Mouse (Mus musculus) spleen, postnatal 14 days (tissue): ENCODE results near the gene Ppp1r21.

ENCODE experiments used
- DNase-seq, 2 experiments: peaks; one replicate each; pipeline ENCODE4 v3.0.0; 2021 to 2022; ENCODE audit warnings: low spot score in 2 of 2

Gene Ppp1r21

DNA sequence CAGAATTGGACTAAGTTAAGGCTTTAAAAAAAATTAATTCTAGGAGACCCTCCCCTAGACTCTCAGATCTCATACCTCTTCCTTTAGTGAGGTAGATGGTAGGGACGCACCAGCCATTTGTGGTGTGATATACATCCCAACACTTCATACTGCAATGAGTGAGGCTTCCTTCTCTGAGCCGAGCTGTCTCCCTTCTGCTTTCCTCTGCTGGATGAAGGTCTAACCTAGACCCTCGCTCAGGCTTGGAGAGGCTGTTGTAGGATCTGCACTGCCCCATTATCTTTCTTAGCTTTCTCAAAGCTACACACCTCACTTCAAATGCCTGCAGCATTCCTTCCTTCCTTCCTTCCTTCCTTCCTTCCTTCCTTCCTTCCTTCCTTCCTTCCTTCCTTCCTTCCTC is 83.8 kb downstream of the Ppp1r21 start:
- no peak for DNase-seq

DNA sequence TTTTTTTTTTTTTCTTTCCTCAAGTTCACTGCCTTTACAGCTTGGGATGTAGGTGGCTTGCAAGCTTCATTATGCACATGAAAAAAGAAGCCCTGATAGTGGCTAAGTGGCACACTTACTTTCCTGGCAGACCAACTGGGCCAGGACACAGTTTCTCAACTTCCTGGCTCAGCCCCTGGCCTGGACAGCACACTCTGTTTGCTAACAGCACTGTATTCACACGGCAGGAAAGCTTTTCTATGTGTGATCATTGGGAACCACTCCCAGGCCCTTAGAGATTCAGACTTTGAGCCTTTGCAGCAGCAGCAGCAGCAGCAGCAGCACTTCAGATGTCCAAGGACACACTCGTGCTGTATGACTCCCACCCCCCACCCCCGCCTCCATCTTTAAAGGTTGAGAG is 84.3 kb downstream of the Ppp1r21 start:
- DNase-seq: no peak

GRCm38 (mm10) chr17:88614733-88615132 is 84.8 kb downstream of the Ppp1r21 start:
- no peak for DNase-seq

- DNase-seq: no peak
These were observed 85.7 kb downstream of the Ppp1r21 start for GRCm38 (mm10) chr17:88615492-88616155.

DNA sequence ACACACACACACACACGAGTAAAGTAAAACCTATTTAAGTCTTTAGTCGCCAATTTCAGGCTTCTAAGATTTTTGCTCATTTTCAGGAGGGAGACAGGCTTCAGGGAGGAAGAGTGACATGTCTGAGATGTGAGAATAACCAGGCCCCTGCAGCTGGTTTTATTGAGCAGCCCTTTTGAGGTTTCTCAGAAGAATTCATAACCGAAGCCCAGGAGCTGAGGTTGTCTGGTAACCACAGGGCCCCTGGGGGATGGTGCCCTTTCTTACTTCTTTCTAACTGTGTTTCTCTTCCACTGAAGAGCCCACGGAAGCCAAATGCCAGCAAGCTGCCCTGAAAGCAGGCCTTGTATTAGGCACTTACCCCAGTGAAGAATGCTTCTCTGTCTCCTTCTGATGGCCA is 91.0 kb downstream of the Ppp1r21 start:
- no peak for DNase-seq

DNA sequence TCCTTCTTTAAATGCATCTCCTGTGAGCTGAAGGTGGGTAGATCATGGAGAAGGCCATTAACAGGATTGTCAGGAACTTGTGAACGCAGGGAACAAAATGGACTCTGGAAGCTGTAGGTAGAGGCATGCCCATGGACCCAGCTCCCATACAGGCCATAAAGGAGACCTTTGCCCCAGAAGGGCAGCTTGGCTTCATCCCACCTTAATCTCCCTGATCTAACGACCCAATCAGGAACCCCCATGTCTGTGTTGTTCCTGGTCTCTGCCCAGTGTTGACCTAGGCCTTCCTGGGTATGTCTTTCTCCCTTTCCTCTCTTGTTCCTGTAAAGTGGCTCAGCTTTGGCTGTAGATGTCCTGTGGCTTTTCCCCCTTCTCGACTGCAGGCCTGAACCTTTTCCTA is 91.5 kb downstream of the Ppp1r21 start:
- DNase-seq: no peak

- no peak for DNase-seq
These were observed 92.8 kb downstream of the Ppp1r21 start for GRCm38 (mm10) chr17:88622711-88623110.

- DNase-seq: no peak
These were observed 94.5 kb downstream of the Ppp1r21 start for GRCm38 (mm10) chr17:88624386-88624785.

DNA sequence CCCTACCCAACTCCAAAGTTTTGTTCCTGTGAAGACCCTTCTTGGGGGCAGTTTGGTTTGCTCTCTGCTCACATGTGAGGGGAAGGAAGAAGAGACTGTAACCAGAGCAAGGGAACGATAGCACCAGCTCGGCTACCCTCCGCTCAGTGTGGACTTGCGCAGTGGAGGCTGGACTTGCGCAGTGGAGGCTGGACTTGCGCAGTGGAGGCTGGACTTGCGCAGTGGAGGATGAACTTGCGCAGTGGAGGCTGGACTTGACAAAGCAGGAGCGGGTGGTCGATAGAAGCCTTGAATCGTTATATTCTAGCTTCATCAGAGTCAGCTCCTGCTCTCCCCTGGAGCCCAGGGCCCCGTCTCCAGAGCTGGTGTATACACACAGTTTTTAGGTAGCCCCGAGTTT is 95.4 kb downstream of the Ppp1r21 start:
- no peak for DNase-seq

DNA sequence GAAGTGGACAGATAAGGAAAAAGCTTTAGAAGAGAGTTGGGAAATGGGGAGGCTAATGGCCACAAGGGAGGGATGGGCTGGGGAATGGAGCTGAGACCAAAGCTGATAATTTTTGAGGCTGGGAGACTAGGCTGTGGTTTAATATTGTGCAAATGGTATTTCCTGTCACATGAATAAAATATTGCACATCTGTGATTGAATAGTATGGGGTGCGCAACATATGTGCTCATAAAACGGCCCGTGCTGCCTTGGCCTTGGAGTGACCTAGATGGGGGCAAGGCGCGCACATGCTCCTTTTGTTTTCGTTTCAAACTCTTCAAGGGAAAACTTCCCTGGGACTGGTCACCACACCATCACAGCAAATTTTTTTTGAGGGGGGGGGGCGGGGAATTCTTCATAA is 96.0 kb downstream of the Ppp1r21 start:
- no peak for DNase-seq

DNA sequence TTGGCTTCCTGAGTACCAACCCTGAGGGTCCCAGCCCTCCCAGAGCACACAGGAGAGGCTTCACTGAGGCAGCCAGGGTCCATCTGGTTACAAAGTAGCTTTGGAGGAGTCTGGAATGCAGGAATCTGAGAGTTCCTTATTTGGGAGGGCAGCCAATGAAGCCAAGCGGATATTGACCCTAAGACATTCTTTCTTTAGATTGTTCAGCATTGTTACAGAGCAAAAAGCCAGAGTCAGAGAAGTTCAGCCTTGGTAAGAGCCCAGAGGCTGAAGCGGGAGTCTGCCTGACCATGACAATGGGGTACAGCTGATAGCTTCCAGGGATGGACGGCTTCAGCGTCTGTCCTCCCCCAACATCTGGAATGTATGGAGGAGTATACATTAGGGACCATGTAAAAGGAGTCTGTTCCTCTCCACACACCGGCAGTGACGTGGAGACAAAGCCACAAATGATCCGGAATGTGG is 96.5 kb downstream of the Ppp1r21 start:
- DNase-seq: no peak

DNA sequence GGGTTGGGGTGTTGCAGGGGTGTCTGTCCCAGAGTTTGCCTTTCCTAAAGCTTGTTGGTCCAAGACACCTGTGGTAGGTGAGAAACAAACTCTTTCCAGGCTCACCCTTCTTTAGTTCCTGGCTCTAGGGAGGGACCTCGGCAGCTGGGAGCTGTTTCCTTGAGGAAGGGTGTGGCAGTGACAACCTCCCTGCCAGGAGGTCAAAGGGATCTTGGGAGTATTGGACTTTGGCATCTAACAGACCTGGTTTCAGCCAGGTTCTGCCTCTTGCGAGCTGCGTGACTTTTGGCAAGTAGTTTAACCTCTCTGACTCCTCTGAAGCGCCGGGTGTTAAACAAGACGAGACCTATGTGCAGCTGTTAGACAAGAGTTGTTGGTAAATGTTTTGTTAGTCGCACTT is 97.2 kb downstream of the Ppp1r21 start:
- DNase-seq: no peak

DNA sequence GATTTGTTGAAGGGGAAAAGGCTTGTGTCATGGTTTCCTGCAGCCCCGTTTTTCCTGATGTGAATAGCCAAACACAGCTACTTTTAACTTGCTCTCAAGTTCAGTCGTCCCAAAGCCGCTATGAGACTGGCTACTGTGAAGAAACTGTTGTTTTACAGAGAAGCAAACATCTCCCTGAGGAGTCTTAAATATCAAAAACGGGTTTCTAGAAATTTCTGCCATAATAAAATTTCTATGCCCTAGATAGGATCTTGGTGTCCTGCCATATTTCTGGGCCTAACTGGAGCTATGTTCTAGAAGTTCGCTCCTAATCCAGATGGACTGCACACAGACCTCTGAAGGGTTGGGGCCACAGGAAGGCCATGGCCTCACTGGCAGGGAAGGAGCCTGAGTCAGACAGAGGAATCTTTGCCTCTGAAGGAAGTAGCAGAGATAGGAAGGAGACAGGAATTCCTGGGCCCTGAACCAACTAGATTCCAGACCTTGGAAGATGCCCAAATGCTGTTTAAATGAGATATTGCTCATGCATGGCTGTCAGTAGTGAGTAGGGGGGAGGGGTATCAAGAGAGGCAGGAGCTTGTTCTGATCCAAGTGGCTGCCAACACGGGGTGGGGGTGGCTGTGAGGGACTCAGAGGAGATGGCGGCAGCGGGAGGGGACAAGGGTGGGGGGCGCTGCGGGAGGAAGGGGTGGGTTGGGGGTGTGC is 98.9 kb downstream of the Ppp1r21 start:
- no peak for DNase-seq

GRCm38 (mm10) chr17:88629381-88629759 is 99.5 kb downstream of the Ppp1r21 start:
- DNase-seq: no peak

GRCm38 (mm10) chr17:88629931-88630553 is 100.1 kb downstream of the Ppp1r21 start:
- DNase-seq: no peak

DNA sequence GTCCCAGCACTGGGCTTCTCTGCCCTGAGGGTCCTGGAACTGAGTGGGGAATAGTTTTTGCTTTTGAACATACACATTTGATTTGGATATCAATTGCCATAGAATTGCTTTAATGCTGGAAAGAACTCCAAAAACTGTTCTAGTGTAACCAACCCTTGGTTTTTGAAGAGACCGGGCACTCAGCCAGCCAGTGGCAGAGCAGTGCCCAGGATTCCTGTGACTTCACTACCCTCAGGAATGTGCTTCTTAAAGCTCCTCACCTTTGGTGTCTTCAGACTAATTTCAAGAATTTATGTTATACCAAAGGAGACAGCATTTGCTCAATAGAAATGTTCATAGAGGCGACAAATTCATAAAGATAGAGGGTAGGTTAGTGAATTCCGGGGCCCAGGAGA is 100.6 kb downstream of the Ppp1r21 start:
- no peak for DNase-seq

GRCm38 (mm10) chr17:88632631-88633030 is 102.7 kb downstream of the Ppp1r21 start:
- no peak for DNase-seq

DNA sequence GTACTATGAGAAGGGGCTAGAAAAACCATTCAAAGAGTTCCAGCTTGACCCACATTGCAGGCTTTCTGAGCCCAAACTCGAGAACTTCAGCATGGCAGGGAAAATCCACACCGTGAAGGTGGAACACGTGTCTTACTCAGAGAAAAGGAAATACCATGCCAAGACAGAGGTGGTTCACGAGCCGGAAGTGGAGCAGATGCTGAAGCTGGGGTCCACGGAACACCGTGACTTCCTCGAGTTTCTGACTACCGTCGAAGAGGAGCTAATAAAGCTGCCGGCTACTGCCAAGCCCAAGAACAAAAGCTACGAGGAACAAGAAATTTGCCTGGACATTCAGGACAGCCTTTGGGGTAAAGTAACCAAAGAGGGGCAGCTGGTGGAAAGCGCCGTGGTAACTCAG is 106.2 kb downstream of the Ppp1r21 start:
- DNase-seq: no peak

DNA sequence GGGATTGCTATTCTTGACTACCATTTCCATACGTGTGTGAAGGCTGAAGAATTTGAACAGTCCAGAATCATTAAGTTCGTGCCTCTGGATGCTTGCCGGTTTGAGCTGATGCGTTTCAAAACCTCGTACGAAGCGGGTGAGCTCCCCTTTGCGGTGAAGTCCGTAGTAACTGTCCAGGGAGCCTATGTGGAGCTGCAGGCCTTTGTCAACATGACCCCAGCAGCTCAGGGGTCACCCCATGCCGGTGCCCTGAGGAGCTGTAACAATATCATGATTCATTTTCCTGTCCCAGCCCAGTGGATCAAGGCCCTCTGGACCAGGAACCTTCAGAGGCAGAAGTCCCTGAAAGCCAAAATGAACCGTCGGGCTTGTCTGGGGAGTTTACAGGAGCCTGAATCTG is 106.7 kb downstream of the Ppp1r21 start:
- DNase-seq: no peak
